Mouse (Mus musculus) lung, embryonic 14.5 days (tissue): ENCODE measurements around the gene Parp8. TPM values are rescaled to one million over a fixed set of nuclear protein-coding genes. Genes with fewer than 3 reads are reported as not detected.

Source experiments
- ATAC-seq: fragments of 200-750 bp; cut with Nextera tagmentation; 2 replicates; pipeline ENCODE4 v1.8.0; 2017; ENCODE audit warnings: mild to moderate bottlenecking, moderate TSS enrichment, moderate library complexity; ENCODE audit not compliant: insufficient read depth
- DNase-seq: peaks from one replicate; pipeline ENCODE4 v3.0.0-alpha.2; 2015
- H3K27ac ChIP-seq: fragments of 300-500 bp; sonication (generic); 2 replicates; pipeline ENCODE4 v1.5.1; 2014; ENCODE audit warnings: low read depth, mild to moderate bottlenecking, moderate library complexity
- H3K27me3 ChIP-seq: fragments of 300-500 bp; sonication (generic); 2 replicates; pipeline ENCODE4 v1.6.1; 2014; ENCODE audit warnings: low read length, control low read depth; ENCODE audit not compliant: insufficient read depth
- H3K36me3 ChIP-seq: fragments of 300-500 bp; sonication (generic); 2 replicates; pipeline ENCODE4 v1.6.1; 2014; ENCODE audit warnings: control low read depth; ENCODE audit not compliant: insufficient read depth
- H3K4me1 ChIP-seq: fragments of 300-500 bp; sonication (generic); 2 replicates; pipeline ENCODE4 v1.6.1; 2014; ENCODE audit warnings: antibody characterized with exemption, control low read depth; ENCODE audit not compliant: insufficient read depth
- H3K4me2 ChIP-seq: fragments of 300-500 bp; sonication (generic); 2 replicates; pipeline ENCODE4 v1.6.1; 2014; ENCODE audit warnings: mild to moderate bottlenecking
- H3K4me3 ChIP-seq: fragments of 300-500 bp; sonication (generic); 2 replicates; pipeline ENCODE4 v1.5.1; 2014; ENCODE audit warnings: low read depth, low read length
- H3K9ac ChIP-seq: fragments of 300-500 bp; sonication (generic); 2 replicates; pipeline ENCODE4 v1.6.1; 2014
- H3K9me3 ChIP-seq: fragments of 300-500 bp; sonication (generic); 2 replicates; pipeline ENCODE4 v1.6.1; 2016; ENCODE audit warnings: low read depth, low read length, control low read depth
- CTCF ChIP-seq: IDR thresholded peaks from 2 replicates; pipeline ENCODE4 v1.5.1; 2016; ENCODE audit warnings: antibody characterized with exemption, low read depth
- WGBS: fragments of 180-500 bp; shearing (Covaris S2); extraction: QIAGEN DNeasy Blood & Tissue Kit; methylation state at CpG from one replicate; pipeline ENCODE4 v1.1.7; 2014; 5-methylcytosine and 5-hydroxymethylcytosine counted together
- polyA plus RNA-seq: library from polyadenylated mRNA; unstranded; fragments of >200 nt; fragmentation: Nextera tagmentation; extraction: Ambion mirVana; gene quantifications from 2 replicates; pipeline ENCODE4 v1.2.1, GENCODE M21; 2014

Parp8 gene
- polyA plus RNA-seq, 1 experiment from 2014 or later, result 12.8 TPM

DNA sequence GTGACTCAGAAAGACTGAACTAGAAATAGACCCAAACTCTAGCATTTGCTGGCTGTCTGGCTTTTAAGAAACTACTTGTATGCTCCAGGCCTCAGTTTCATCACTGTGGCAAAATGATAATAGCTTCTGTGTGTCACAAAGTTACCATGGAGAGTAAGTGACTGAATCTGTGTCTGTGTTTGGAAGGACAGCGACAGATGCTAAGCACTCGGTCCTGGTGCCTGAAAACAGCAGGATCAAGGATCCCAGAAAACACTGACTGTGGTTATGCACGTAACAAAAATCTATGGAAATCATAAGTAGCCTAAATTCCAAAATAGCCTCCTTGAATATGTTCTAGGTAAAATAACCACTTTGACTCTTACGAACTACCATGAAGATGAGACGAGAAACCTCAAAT is 126.9 kb downstream of the Parp8 start:
- Histone ChIP-seq H3K27me3 (no peaks in the 10 kb centered on the region), H3K27ac (no peak overlapping the region), H3K4me2 (no peak overlapping the region), H3K4me1 (no peaks in the 10 kb centered on the region), H3K36me3 (peaks cover 5% of the 10 kb centered on the region; the same call in 1 of the 2 replicates), H3K9me3 (no peaks in the 10 kb centered on the region), H3K4me3 (no peak overlapping the region), H3K9ac (no peak overlapping the region)
- no peak for DNase-seq
- no peak for ATAC-seq
- TF ChIP-seq CTCF, result no peak
- 88% methylated on average over 5 of the region's 5 CpGs for WGBS

DNA sequence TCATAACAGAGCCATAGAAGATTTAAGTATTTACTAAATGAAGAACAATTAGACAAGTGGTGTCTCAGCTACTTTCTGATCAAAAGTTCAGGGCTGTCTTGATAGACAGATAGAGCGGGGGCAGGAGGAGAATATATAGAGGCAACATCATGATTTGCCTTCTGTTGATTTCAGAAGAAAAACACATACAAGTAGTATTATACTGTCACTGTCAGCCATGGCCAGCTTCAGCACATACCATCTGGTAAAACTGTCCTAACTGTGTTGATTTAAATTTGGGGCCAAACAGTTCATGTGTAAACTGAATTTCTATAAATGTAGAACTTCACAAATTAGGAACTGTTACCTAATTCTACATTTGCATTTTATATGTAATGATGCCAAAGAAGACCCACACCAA is 127.6 kb downstream of the Parp8 start:
- no peak overlapping the region for H3K27ac ChIP-seq
- no peaks in the 10 kb centered on the region for H3K27me3 ChIP-seq
- H3K4me2 ChIP-seq, result no peak overlapping the region
- 91% methylated on average over 1 of the region's 1 CpGs for WGBS
- TF ChIP-seq CTCF, result no peak
- H3K36me3 ChIP-seq, result peaks cover 8% of the 10 kb centered on the region; the same call in 1 of the 2 replicates
- no peaks in the 10 kb centered on the region for H3K4me1 ChIP-seq
- H3K4me3 ChIP-seq, result no peak overlapping the region
- DNase-seq (no peak), ATAC-seq (no peak)
- H3K9me3 ChIP-seq, result no peaks in the 10 kb centered on the region
- H3K9ac ChIP-seq, result no peak overlapping the region

DNA sequence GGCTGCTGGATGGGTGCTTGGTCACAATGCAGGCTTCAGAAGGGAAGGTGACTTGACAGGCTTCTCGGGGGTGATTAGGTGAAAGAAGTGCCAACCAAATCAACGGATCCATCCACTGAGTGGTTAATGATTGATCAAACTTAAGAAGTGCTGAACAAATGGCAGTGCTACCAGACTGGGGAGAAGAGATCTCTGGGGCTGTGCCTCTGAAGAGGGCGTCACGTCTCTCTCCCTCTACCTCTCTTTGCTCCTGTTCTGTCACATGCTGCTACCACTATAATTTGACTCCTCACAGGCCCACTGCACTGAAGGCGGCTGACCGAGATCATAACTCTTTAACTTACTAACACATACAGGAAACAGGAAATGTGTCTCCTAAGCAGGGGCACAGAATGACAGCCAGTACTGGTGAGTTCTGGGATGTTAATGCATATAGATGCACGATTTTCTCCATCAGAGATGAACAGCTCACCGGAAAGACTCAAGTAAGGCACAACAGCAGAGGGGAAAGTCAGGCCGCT is 140.9 kb downstream of the Parp8 start:
- 52% methylated on average over 9 of the region's 9 CpGs for WGBS
- Histone ChIP-seq H3K9ac (no peak overlapping the region), H3K27me3 (no peaks in the 10 kb centered on the region), H3K36me3 (no peaks in the 10 kb centered on the region), H3K4me3 (no peak overlapping the region), H3K4me2 (no peak overlapping the region), H3K27ac (no peak overlapping the region), H3K4me1 (no peaks in the 10 kb centered on the region), H3K9me3 (no peaks in the 10 kb centered on the region)
- ATAC-seq, result no peak
- DNase-seq, result peak; percentile 9
- no peak for TF ChIP-seq CTCF

DNA sequence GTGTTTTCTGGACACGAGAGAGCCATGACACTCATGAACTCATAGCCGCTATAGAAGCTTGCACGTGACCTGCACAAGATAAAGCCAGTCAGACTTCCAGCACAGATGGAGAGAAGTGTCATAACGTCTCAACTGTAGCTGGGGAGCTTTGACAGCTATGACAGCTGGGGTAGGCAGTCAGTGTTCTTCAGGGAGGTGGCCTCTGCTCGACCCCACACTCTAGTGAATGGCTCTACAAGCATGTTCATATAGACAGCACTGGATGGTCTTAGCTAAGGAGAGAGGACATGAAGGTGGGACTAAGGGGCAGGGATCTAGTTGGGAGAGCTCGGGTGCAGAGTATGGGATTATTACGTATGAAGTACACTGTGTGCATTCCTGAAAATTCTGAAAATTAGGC is 143.1 kb downstream of the Parp8 start:
- Histone ChIP-seq H3K36me3 (no peaks in the 10 kb centered on the region), H3K4me3 (no peak overlapping the region), H3K4me2 (no peak overlapping the region), H3K9ac (no peak overlapping the region), H3K4me1 (no peaks in the 10 kb centered on the region), H3K27me3 (no peaks in the 10 kb centered on the region), H3K27ac (no peak overlapping the region), H3K9me3 (no peaks in the 10 kb centered on the region)
- ATAC-seq (peak; percentile 95), DNase-seq (peak; percentile 66)
- TF ChIP-seq CTCF, result no peak
- WGBS, result 49% methylated on average over 7 of the region's 7 CpGs

DNA sequence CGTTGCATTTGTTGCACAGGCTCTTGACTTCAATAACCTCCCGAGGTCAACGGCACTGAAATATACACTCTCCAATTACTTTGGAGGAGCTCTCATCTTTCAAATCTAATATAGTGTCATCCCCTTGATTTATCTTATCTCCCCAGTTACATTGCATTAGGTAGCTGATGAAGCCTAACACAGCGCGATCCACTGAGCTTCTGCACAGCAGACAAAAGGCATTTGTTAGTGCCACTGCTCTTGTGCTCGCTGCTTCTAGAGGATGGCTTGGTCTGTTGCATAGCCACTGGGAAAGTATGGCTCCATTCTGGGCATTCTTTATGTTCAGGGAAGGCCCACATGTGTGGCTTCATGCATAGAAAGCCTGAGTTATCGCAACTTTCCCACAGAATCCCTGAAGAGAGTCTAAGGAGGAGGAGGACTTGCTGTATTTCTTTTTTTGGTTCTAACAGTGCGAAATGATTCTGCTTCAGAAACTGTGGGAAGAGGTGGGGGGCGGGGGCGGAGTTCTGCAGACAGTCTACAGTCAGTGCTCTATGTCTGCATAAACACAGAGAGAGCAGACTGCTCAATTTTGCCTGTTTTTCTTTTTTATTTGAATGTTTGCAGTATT is 145.7 kb downstream of the Parp8 start:
- ATAC-seq (no peak), DNase-seq (no peak)
- Histone ChIP-seq H3K4me2 (no peak overlapping the region), H3K9ac (no peak overlapping the region), H3K27ac (no peak overlapping the region), H3K9me3 (no peaks in the 10 kb centered on the region), H3K4me3 (no peak overlapping the region), H3K27me3 (no peaks in the 10 kb centered on the region), H3K36me3 (no peaks in the 10 kb centered on the region), H3K4me1 (no peaks in the 10 kb centered on the region)
- WGBS, result 81% methylated on average over 10 of the region's 10 CpGs
- TF ChIP-seq CTCF, result no peak

DNA sequence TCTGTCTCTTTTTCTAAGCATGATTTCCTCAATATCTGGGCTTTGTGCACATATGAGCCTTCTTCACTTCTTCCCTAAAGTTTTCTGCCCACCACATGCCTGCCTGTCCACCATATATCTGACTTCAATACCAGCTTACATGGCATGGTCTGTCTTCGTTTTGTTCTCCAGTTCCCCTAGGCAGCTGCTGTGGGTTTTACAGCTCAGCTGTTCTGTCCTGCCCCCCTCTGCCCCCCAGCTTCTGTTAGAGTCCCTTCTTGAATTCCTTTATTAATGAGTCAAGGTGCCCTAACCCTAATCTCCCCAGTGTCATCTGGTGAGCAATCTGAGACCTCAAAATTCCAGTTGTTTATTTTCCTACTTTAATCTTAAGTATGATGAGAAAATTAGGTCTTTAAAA is 155.1 kb downstream of the Parp8 start:
- no peaks in the 10 kb centered on the region for H3K27me3 ChIP-seq
- no peak overlapping the region for H3K27ac ChIP-seq
- H3K9ac ChIP-seq, result no peak overlapping the region
- WGBS, result 58% methylated on average over 1 of the region's 1 CpGs
- H3K36me3 ChIP-seq, result peaks cover 8% of the 10 kb centered on the region; the same call in 1 of the 2 replicates
- H3K4me1 ChIP-seq, result no peaks in the 10 kb centered on the region
- H3K4me3 ChIP-seq, result no peak overlapping the region
- no peak overlapping the region for H3K4me2 ChIP-seq
- ATAC-seq (no peak), DNase-seq (no peak)
- no peaks in the 10 kb centered on the region for H3K9me3 ChIP-seq
- no peak for TF ChIP-seq CTCF

DNA sequence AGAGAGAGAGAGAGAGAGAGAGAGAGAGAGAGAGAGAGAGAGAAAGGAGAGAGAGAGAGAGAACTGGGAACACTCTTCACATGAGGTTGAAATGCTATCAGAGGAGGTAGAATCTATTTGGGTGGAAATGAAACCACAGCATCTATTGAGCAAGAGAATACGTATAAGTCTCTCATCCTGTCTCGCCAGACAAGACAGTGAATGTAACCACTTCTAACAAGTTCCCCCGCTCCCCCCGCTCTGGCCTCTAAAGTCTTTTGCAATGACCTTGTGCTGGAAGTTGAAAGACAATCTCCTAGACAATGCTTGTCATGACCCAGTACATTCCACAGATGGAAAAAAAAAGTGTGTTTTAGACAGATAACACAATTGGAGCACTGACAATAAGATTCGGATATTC is 181.4 kb downstream of the Parp8 start:
- Histone ChIP-seq H3K36me3 (no peaks in the 10 kb centered on the region), H3K4me3 (no peak overlapping the region), H3K27me3 (no peaks in the 10 kb centered on the region), H3K27ac (no peak overlapping the region), H3K4me2 (no peak overlapping the region), H3K9me3 (no peaks in the 10 kb centered on the region), H3K9ac (no peak overlapping the region), H3K4me1 (no peaks in the 10 kb centered on the region)
- ATAC-seq, result no peak
- TF ChIP-seq CTCF, result no peak
- 76% methylated on average over 5 of the region's 5 CpGs for WGBS
- DNase-seq, result no peak
